Mouse (Mus musculus) intestine, embryonic 14.5 days (tissue): ENCODE results near the gene Olfr61. TPM values are rescaled to one million over a fixed set of nuclear protein-coding genes. Genes with fewer than 3 reads are reported as not detected.

Experiments used
- polyA plus RNA-seq: library from polyadenylated mRNA; unstranded; fragments of >200 nt; fragmentation: Nextera tagmentation; extraction: Ambion mirVana; gene quantifications from 2 replicates; pipeline ENCODE4 v1.2.1, GENCODE M21; 2014

Gene Olfr61
- polyA plus RNA-seq, 1 experiment from 2014 or later: not detected

Other genes with a start within 250 kb of the Olfr61 start
- not detected in 2 replicates for gene Olfr531, start 226.1 kb upstream of the Olfr61 start, polyA plus RNA-seq
- gene Olfr532, start 207.3 kb upstream of the Olfr61 start, polyA plus RNA-seq: not detected in 2 replicates
- gene Olfr533, start 165.6 kb upstream of the Olfr61 start, polyA plus RNA-seq: not detected in 2 replicates
- not detected in 2 replicates for gene Olfr535, start 144.8 kb upstream of the Olfr61 start, polyA plus RNA-seq
- gene Olfr536, start 121.6 kb upstream of the Olfr61 start, polyA plus RNA-seq: not detected in 2 replicates
- gene Olfr538, start 61.1 kb upstream of the Olfr61 start, polyA plus RNA-seq: not detected in 2 replicates
- gene Olfr46, start 27.7 kb upstream of the Olfr61 start, polyA plus RNA-seq: not detected in 2 replicates
- gene Olfr53, start 17.5 kb downstream of the Olfr61 start, polyA plus RNA-seq: not detected in 2 replicates
- gene Olfr539, start 31.0 kb downstream of the Olfr61 start, polyA plus RNA-seq: not detected in 2 replicates
- not detected in 2 replicates for gene Olfr45, start 53.0 kb downstream of the Olfr61 start, polyA plus RNA-seq
- not detected in 2 replicates for gene Olfr541, start 68.3 kb downstream of the Olfr61 start, polyA plus RNA-seq
- gene Cyp2e1, start 134.8 kb downstream of the Olfr61 start, polyA plus RNA-seq: not detected in 2 replicates
- 0.30 and 0.45 TPM in 2 replicates for gene Syce1, start 158.9 kb downstream of the Olfr61 start, polyA plus RNA-seq
- 2.8 and 3.0 TPM in 2 replicates for gene Zfp941, start 193.2 kb downstream of the Olfr61 start, polyA plus RNA-seq
- 1.3 and 3.2 TPM in 2 replicates for gene Urah, start 206.0 kb downstream of the Olfr61 start, polyA plus RNA-seq
- gene Scgb1c1, start 216.6 kb downstream of the Olfr61 start, polyA plus RNA-seq: not detected in 2 replicates
- not detected in 2 replicates for gene Odf3, start 218.8 kb downstream of the Olfr61 start, polyA plus RNA-seq
- not detected in 2 replicates for gene Gm45785, start 227.4 kb downstream of the Olfr61 start, polyA plus RNA-seq
- 64.9 and 82.6 TPM in 2 replicates for gene Ric8a, start 228.0 kb downstream of the Olfr61 start, polyA plus RNA-seq
- 42.3 and 43.7 TPM in 2 replicates for gene Bet1l, start 228.6 kb downstream of the Olfr61 start, polyA plus RNA-seq